Mouse (Mus musculus) bone marrow, adult 2 months (tissue): ENCODE results near the gene Zbtb16. TPM values are rescaled to one million over a fixed set of nuclear protein-coding genes. Genes with fewer than 3 reads are reported as not detected.
A peak's percentile ranks its signal among the peaks of the same experiment; 100 is the strongest.

Experiments used
- H3K27ac ChIP-seq: fragments of 200-500 bp; 2 replicates; pipeline ENCODE4 v1.5.1; 2012; ENCODE audit warnings: low read depth, mild to moderate bottlenecking, control low read depth, inconsistent platforms, low read length; ENCODE audit not compliant: control insufficient read depth, poor library complexity, insufficient read depth
- H3K4me1 ChIP-seq: fragments of 200-500 bp; 2 replicates; pipeline ENCODE4 v1.6.1; 2011; ENCODE audit warnings: low read length; ENCODE audit not compliant: control insufficient read depth, insufficient read depth
- H3K4me3 ChIP-seq: fragments of 200-500 bp; replicated peaks from 2 replicates; pipeline ENCODE3; 2011; ENCODE audit warnings: mild to moderate bottlenecking, low read depth, low read length, control low read depth; ENCODE audit not compliant: control insufficient read depth
- CTCF ChIP-seq: fragments of 200-500 bp; IDR thresholded peaks from 2 replicates; pipeline ENCODE4 v1.5.1; 2011; ENCODE audit warnings: low read length, control low read depth; ENCODE audit not compliant: control insufficient read depth, insufficient read depth
- POLR2A ChIP-seq: fragments of 200-500 bp; IDR thresholded peaks from 2 replicates; pipeline ENCODE4 v1.6.1; 2011; ENCODE audit warnings: low read depth, mild to moderate bottlenecking, control low read depth, low read length, borderline replicate concordance; ENCODE audit not compliant: control insufficient read depth
- WGBS: fragments of 180-500 bp; shearing (Covaris S2); methylation state at CpG from one replicate; pipeline ENCODE4 v1.1.7; 2018; 5-methylcytosine and 5-hydroxymethylcytosine counted together
- polyA plus RNA-seq: library from polyadenylated mRNA; stranded (reverse); fragments of >200 nt; gene quantifications from 2 replicates; pipeline ENCODE4 v1.2.4, GENCODE M21; 2011; ENCODE audit warnings: low replicate concordance; ENCODE audit not compliant: missing spikeins, insufficient read depth, insufficient read length

Zbtb16 gene
- polyA plus RNA-seq, 1 experiment: 7.5 TPM

DNA sequence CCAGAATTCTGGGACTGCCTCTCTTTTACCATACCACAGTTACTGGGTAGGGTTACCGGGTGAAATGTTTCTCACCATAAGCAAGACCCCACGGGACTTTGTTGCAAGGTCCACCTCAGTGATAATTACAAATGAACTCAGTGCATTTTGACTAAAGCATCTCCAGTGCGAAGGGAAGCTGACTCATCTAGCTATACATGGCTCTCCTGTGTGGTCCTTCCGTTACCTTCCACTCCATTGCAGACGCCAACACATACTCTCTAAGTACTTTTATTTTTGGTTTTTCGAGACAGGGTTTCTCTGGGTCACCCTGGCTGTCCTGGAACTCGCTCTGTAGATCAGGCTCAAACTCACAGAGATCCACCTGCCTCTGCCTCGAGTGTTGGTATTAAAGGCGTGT lies 19.9 kb downstream of the Zbtb16 start:
- WGBS: 71% methylated on average over 9 of the region's 9 CpGs
- TF ChIP-seq CTCF (no peak), POLR2A (no peak)
- no peak overlapping the region for H3K27ac ChIP-seq
- no peak overlapping the region for H3K4me3 ChIP-seq
- peaks cover 4% of the 10 kb centered on the region for H3K4me1 ChIP-seq

DNA sequence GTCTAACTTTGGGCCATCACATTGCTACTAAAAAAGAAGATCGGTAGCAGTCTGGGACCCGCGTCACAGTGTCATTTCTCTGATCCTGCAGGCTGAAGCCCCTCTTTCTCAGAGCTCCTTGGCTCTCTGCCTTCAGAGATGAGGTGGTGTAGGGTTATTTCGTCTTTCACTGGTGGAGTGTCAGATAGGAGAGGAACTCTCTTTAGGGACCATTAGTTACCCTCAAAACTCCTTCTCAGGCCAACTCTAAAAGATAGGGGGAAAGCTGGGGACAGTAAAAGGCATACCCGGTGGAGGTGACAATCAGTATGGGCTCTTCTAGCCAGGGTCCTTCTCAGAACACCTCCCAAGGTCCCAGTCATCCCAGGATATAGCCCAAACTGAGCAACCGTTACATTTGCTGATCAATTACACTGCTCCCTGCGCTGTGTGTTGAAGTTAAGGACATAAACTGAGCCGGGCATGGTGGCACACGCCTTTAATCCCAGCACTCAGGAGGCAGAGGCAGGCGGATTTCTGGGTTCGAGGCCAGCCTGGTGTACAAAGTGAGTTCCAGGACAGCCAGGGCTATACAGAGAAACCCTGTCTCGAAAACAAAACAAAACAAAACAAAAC lies 21.0 kb downstream of the Zbtb16 start:
- Histone ChIP-seq H3K27ac (peak overlapping the region; percentile 67), H3K4me1 (peaks cover 4% of the 10 kb centered on the region), H3K4me3 (no peak overlapping the region)
- TF ChIP-seq CTCF (no peak), POLR2A (no peak)
- WGBS: 31% methylated on average over 12 of the region's 12 CpGs

GRCm38 (mm10) chr9:48813960-48814880 lies 21.8 kb downstream of the Zbtb16 start:
- TF ChIP-seq POLR2A (no peak), CTCF (no peak)
- Histone ChIP-seq H3K4me3 (no peak overlapping the region), H3K4me1 (peaks cover 4% of the 10 kb centered on the region), H3K27ac (peak overlapping the region; percentile 67)
- 5% methylated on average over 19 of the region's 19 CpGs for WGBS

- H3K27ac ChIP-seq: no peak overlapping the region
- TF ChIP-seq POLR2A: no peak
- no peak for TF ChIP-seq CTCF
- peaks cover 4% of the 10 kb centered on the region for H3K4me1 ChIP-seq
- no peak overlapping the region for H3K4me3 ChIP-seq
- 72% methylated on average over 6 of the region's 6 CpGs for WGBS
Observed at GRCm38 (mm10) chr9:48812352-48812751, 23.7 kb downstream of the Zbtb16 start.

DNA sequence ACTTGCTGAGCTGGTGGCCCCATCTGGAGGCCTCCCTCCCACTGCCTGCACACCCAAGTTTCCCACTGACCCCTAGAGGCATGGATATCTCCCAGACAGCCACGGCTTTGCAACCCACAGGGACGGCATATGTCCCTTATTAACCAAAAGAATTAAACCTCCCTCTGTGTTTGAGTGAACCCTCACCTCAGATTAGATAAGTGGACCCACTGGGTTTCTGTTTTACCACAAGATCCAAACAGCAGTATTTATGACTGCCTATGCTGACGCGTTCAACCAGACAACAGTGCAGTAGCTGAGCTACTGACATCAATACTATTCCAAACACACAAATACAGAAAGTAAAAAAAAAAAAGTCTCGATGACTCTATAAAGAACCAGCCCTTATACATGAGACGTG lies 29.4 kb downstream of the Zbtb16 start:
- Histone ChIP-seq H3K27ac (no peak overlapping the region), H3K4me1 (no peaks in the 10 kb centered on the region; the same call in 1 of the 2 replicates), H3K4me3 (no peak overlapping the region)
- TF ChIP-seq CTCF (no peak), POLR2A (no peak)
- 56% methylated on average over 6 of the region's 6 CpGs for WGBS

DNA sequence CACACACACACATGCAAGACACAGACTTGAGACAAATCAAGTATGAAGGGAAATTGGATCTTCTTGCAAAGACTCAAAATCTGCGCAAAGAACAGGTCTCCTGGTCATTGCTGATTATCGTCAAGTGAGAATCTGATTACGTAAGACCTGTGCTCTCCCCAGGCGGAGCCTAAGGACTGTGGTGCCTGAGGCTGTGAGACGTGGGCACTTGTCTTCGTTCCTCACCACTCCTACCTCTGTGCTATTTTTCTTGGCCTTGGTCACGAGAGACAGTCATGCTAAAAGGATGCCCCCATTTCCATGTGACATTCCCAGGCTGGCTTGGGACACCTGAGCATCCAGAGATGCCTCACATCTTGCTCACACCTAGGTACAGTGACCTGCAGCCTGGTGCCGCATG lies 30.2 kb downstream of the Zbtb16 start:
- Histone ChIP-seq H3K4me3 (no peak overlapping the region), H3K4me1 (no peaks in the 10 kb centered on the region; the same call in 1 of the 2 replicates), H3K27ac (no peak overlapping the region)
- 48% methylated on average over 8 of the region's 8 CpGs for WGBS
- no peak for TF ChIP-seq CTCF
- no peak for TF ChIP-seq POLR2A

GRCm38 (mm10) chr9:48804509-48804908 lies 31.5 kb downstream of the Zbtb16 start:
- Histone ChIP-seq H3K4me1 (no peaks in the 10 kb centered on the region; the same call in 1 of the 2 replicates), H3K27ac (no peak overlapping the region; the same call in 1 of the 2 replicates), H3K4me3 (no peak overlapping the region)
- WGBS: 57% methylated on average over 6 of the region's 6 CpGs
- TF ChIP-seq POLR2A (no peak), CTCF (no peak)

- no peak for TF ChIP-seq POLR2A
- no peak for TF ChIP-seq CTCF
- Histone ChIP-seq H3K4me1 (no peaks in the 10 kb centered on the region; the same call in 1 of the 2 replicates), H3K27ac (no peak overlapping the region), H3K4me3 (no peak overlapping the region)
- 87% methylated on average over 27 of the region's 27 CpGs for WGBS
Observed at GRCm38 (mm10) chr9:48803460-48804240, 32.4 kb downstream of the Zbtb16 start.
